Mouse (Mus musculus) MEL (cell line): ENCODE data around the gene Cacna1i. TPM values are rescaled to one million over a fixed set of nuclear protein-coding genes. Genes with fewer than 3 reads are reported as not detected.

Experiments
- DNase-seq: peaks from one replicate; pipeline ENCODE4 v3.0.0; 2011; ENCODE audit warnings: low read depth, low spot score
- H3K27ac ChIP-seq: 2 replicates; pipeline ENCODE4 v1.5.1; 2012; ENCODE audit warnings: low read depth, mild to moderate bottlenecking, control low read depth, low read length, moderate library complexity; ENCODE audit not compliant: control insufficient read depth
- H3K27me3 ChIP-seq, 2 experiments: fragments of 150-350 bp in 1 of 2; sonication (generic) in 1 of 2; 2 replicates each; pipeline ENCODE4 v1.6.1; 2012; ENCODE audit warnings: low read length in 2 of 2, mild to moderate bottlenecking in 2 of 2, improper control_type of control experiment in 1 of 2, moderate library complexity in 1 of 2; ENCODE audit not compliant: insufficient read depth in 2 of 2, control insufficient read depth in 1 of 2
- H3K36me3 ChIP-seq, 2 experiments: 2 replicates each; pipeline ENCODE4 v1.6.1; 2012 to 2014; ENCODE audit warnings: low read length in 2 of 2, improper control_type of control experiment in 1 of 2, inconsistent platforms in 1 of 2, mild to moderate bottlenecking in 1 of 2; ENCODE audit not compliant: insufficient read depth in 2 of 2, control insufficient read depth in 1 of 2
- H3K4me1 ChIP-seq, 2 experiments: fragments of 150-350 bp in 1 of 2; sonication (generic) in 1 of 2; 2 replicates each; pipeline ENCODE4 v1.6.1; 2012; ENCODE audit warnings: low read length in 2 of 2, improper control_type of control experiment in 1 of 2, mild to moderate bottlenecking in 1 of 2; ENCODE audit not compliant: insufficient read depth in 2 of 2, control insufficient read depth in 1 of 2
- H3K4me3 ChIP-seq, 2 experiments: fragments of 150-350 bp in 1 of 2; sonication (generic) in 1 of 2; 2 replicates each; pipeline ENCODE4 v1.5.1; 2012; ENCODE audit warnings: low read depth in 2 of 2, low read length in 2 of 2, mild to moderate bottlenecking in 2 of 2, moderate library complexity in 2 of 2, control low read depth in 1 of 2, improper control_type of control experiment in 1 of 2; ENCODE audit not compliant: control insufficient read depth in 1 of 2, insufficient read depth in 1 of 2
- H3K79me2 ChIP-seq: 2 replicates; pipeline ENCODE4 v1.6.1; 2012; ENCODE audit warnings: mild to moderate bottlenecking, low read length, moderate library complexity; ENCODE audit not compliant: control insufficient read depth, poor library complexity, insufficient read depth
- H3K9ac ChIP-seq: 2 replicates; pipeline ENCODE4 v1.6.1; 2012; ENCODE audit warnings: low read depth, mild to moderate bottlenecking, control low read depth, low read length, moderate library complexity; ENCODE audit not compliant: control insufficient read depth, poor library complexity, severe bottlenecking
- H3K9me3 ChIP-seq: fragments of 150-350 bp; sonication (generic); replicated peaks from 2 replicates; pipeline ENCODE4 v1.6.1; 2012; ENCODE audit warnings: mild to moderate bottlenecking, low read length, improper control_type of control experiment, moderate library complexity; ENCODE audit not compliant: insufficient read depth
- BHLHE40 ChIP-seq: IDR thresholded peaks from 2 replicates; pipeline ENCODE4 v1.6.1; 2012; ENCODE audit warnings: low read depth, mild to moderate bottlenecking, inconsistent platforms, low read length, improper control_type of control experiment, borderline replicate concordance
- CHD1 ChIP-seq: IDR thresholded peaks from 2 replicates; pipeline ENCODE4 v1.6.1; 2012; ENCODE audit warnings: low read depth, mild to moderate bottlenecking, inconsistent platforms, low read length, improper control_type of control experiment
- CTCF ChIP-seq, 3 experiments: IDR thresholded peaks in 2 of 3; conservative IDR thresholded peaks in 1 of 3; 2 replicates each; pipeline ENCODE4 v1.5.1; 2011 to 2012; ENCODE audit warnings: low read length in 3 of 3, low read depth in 2 of 3, mild to moderate bottlenecking in 2 of 3, improper control_type of control experiment in 1 of 3, inconsistent platforms in 1 of 3, mixed read lengths in 1 of 3, moderate library complexity in 1 of 3; ENCODE audit not compliant: control insufficient read depth in 1 of 3, insufficient read depth in 1 of 3, poor library complexity in 1 of 3, severe bottlenecking in 1 of 3
- EP300 ChIP-seq, 2 experiments: IDR thresholded peaks; 2 replicates each; pipeline ENCODE4 v1.6.1; 2011; ENCODE audit warnings: improper control_type of control experiment in 2 of 2, low read length in 2 of 2, low read depth in 1 of 2, mild to moderate bottlenecking in 1 of 2
- ETS1 ChIP-seq: IDR thresholded peaks from 2 replicates; pipeline ENCODE4 v1.6.1; 2012; ENCODE audit warnings: low read depth, mild to moderate bottlenecking, inconsistent platforms, low read length, improper control_type of control experiment, moderate library complexity
- HCFC1 ChIP-seq: IDR thresholded peaks from 2 replicates; pipeline ENCODE4 v1.6.1; 2012; ENCODE audit warnings: low read depth, mild to moderate bottlenecking, inconsistent platforms, low read length, improper control_type of control experiment, moderate library complexity
- MAX ChIP-seq: IDR thresholded peaks from 2 replicates; pipeline ENCODE4 v1.6.1; 2011; ENCODE audit warnings: low read length, improper control_type of control experiment
- MEF2A ChIP-seq: IDR thresholded peaks from 2 replicates; pipeline ENCODE4 v1.6.1; 2014; ENCODE audit warnings: low read depth, mild to moderate bottlenecking, inconsistent platforms, low read length, improper control_type of control experiment; ENCODE audit not compliant: poor library complexity, insufficient replicate concordance, severe bottlenecking; ENCODE audit errors: extremely low read depth
- MYB ChIP-seq: IDR thresholded peaks from 2 replicates; pipeline ENCODE4 v1.6.1; 2011; ENCODE audit warnings: mild to moderate bottlenecking, low read depth, low read length, improper control_type of control experiment
- MYC ChIP-seq: IDR thresholded peaks from 2 replicates; pipeline ENCODE4 v1.6.1; 2011; ENCODE audit warnings: low read depth, mild to moderate bottlenecking, low read length, improper control_type of control experiment, moderate library complexity
- NRF1 ChIP-seq: IDR thresholded peaks from 2 replicates; pipeline ENCODE4 v1.6.1; 2014; ENCODE audit warnings: low read depth, mild to moderate bottlenecking, inconsistent platforms, low read length, improper control_type of control experiment, moderate library complexity; ENCODE audit not compliant: poor library complexity, insufficient read depth, severe bottlenecking
- POLR2A ChIP-seq, 2 experiments: IDR thresholded peaks; 2 replicates each; pipeline ENCODE4 v1.6.1; 2011 to 2012; ENCODE audit warnings: low read length in 2 of 2, mild to moderate bottlenecking in 2 of 2, control low read depth in 1 of 2, improper control_type of control experiment in 1 of 2, low read depth in 1 of 2, moderate library complexity in 1 of 2; ENCODE audit not compliant: control insufficient read depth in 1 of 2, insufficient read depth in 1 of 2, poor library complexity in 1 of 2
- RCOR1 ChIP-seq: IDR thresholded peaks from 2 replicates; pipeline ENCODE4 v1.6.1; 2012; ENCODE audit warnings: low read depth, mild to moderate bottlenecking, inconsistent platforms, low read length, improper control_type of control experiment
- SIN3A ChIP-seq: IDR thresholded peaks from 2 replicates; pipeline ENCODE4 v1.6.1; 2012; ENCODE audit warnings: low read length, improper control_type of control experiment, inconsistent platforms
- USF1 ChIP-seq: IDR thresholded peaks from 2 replicates; pipeline ENCODE4 v1.6.1; 2014; ENCODE audit warnings: low read depth, mild to moderate bottlenecking, inconsistent platforms, low read length, improper control_type of control experiment, moderate library complexity
- ZKSCAN1 ChIP-seq: IDR thresholded peaks from 2 replicates; pipeline ENCODE4 v1.6.1; 2012; ENCODE audit warnings: low read depth, mild to moderate bottlenecking, inconsistent platforms, low read length, improper control_type of control experiment, moderate library complexity
- ZMIZ1 ChIP-seq: IDR thresholded peaks from 2 replicates; pipeline ENCODE4 v1.6.1; 2012; ENCODE audit warnings: low read depth, mild to moderate bottlenecking, inconsistent platforms, low read length, improper control_type of control experiment, moderate library complexity
- ZNF384 ChIP-seq: IDR thresholded peaks from 2 replicates; pipeline ENCODE4 v1.6.1; 2012; ENCODE audit warnings: low read depth, mild to moderate bottlenecking, inconsistent platforms, low read length, improper control_type of control experiment
- polyA plus RNA-seq, 2 experiments: library from polyadenylated mRNA; stranded (reverse) in 1 of 2; unstranded in 1 of 2; fragments of >175 nt in 1 of 2; fragments of >200 nt in 1 of 2; gene quantifications; 2 replicates each; pipeline versions ENCODE4 v1.2.1 to v1.2.4; 2012; ENCODE audit warnings: low replicate concordance in 2 of 2, low read depth in 1 of 2; ENCODE audit not compliant: insufficient read length in 2 of 2, insufficient read depth in 1 of 2, missing spikeins in 1 of 2
- total RNA-seq: library from RNA; depleted of rRNA; stranded (reverse); fragments of 300-350 nt; gene quantifications from 2 replicates; pipeline ENCODE4 v1.2.3, GENCODE M21; 2012

The Cacna1i gene
- total and polyA plus RNA-seq, 3 experiments = not detected

- no peaks in the 10 kb centered on the region for H3K9me3 ChIP-seq
- no peak for DNase-seq
- no peaks in the 10 kb centered on the region for H3K4me1 ChIP-seq
- no peak overlapping the region for H3K4me3 ChIP-seq
- TF ChIP-seq SIN3A (no peak), MEF2A (no peak), MYC (no peak), HCFC1 (no peak)
- H3K36me3 ChIP-seq = no peaks in the 10 kb centered on the region
- H3K27me3 ChIP-seq = no peaks in the 10 kb centered on the region
- no peak overlapping the region for H3K27ac ChIP-seq
- no peaks in the 10 kb centered on the region for H3K79me2 ChIP-seq
- H3K9ac ChIP-seq = no peak overlapping the region
These were observed 108.0 kb downstream of the Cacna1i start for GRCm38 (mm10) chr15:80395035-80395434.

- H3K27ac ChIP-seq = no peak overlapping the region
- no peaks in the 10 kb centered on the region for H3K27me3 ChIP-seq
- TF ChIP-seq ETS1 (no peak), RCOR1 (no peak), EP300 (IDR thresholded peaks at IDR 0.05; ENCODE audit: low read depth in 1 of 2, low read length in 2 of 2) (no peak), POLR2A (IDR thresholded peaks at IDR 0.05; ENCODE audit: control insufficient read depth in 1 of 2, insufficient read depth in 1 of 2, low read depth in 1 of 2, low read length in 2 of 2, poor library complexity in 1 of 2) (no peak), CHD1 (no peak), HCFC1 (no peak), MYB (no peak), NRF1 (no peak), ZNF384 (no peak), MYC (no peak), SIN3A (no peak), ZKSCAN1 (no peak), ZMIZ1 (no peak), BHLHE40 (no peak), USF1 (no peak), CTCF (IDR thresholded peaks at IDR 0.05 in 2 of 3, conservative IDR thresholded peaks at IDR 0.05 in 1 of 3; ENCODE audit: control insufficient read depth in 1 of 3, insufficient read depth in 1 of 3, low read depth in 2 of 3, low read length in 3 of 3, poor library complexity in 1 of 3, severe bottlenecking in 1 of 3) (no peak), MAX (no peak)
- H3K36me3 ChIP-seq = no peaks in the 10 kb centered on the region
- H3K4me1 ChIP-seq = no peaks in the 10 kb centered on the region
- no peak overlapping the region for H3K9ac ChIP-seq
- H3K9me3 ChIP-seq = no peaks in the 10 kb centered on the region
- no peaks in the 10 kb centered on the region for H3K79me2 ChIP-seq
- no peak for DNase-seq
- no peak overlapping the region for H3K4me3 ChIP-seq
These were observed 112.4 kb downstream of the Cacna1i start for GRCm38 (mm10) chr15:80399451-80399850.
